Mouse (Mus musculus) adrenal gland, postnatal 14 days (tissue): ENCODE results near the gene Tnik. TPM values are rescaled to one million over a fixed set of nuclear protein-coding genes. Genes with fewer than 3 reads are reported as not detected.

ENCODE experiments used
- DNase-seq: peaks from one replicate; pipeline ENCODE4 v3.0.0; 2021; ENCODE audit warnings: mixed read lengths
- total RNA-seq: library from RNA; stranded (reverse); gene quantifications from 2 replicates; pipeline ENCODE4 v1.2.3, GENCODE M21; 2021

Tnik gene
- total RNA-seq, 1 experiment from 2014 or later: 13.6 TPM

- DNase-seq: no peak
Measured at GRCm38 (mm10) chr3:28402221-28402620, 139.2 kb downstream of the Tnik start.

- DNase-seq: no peak
Measured at GRCm38 (mm10) chr3:28405391-28405790, 142.4 kb downstream of the Tnik start.

- DNase-seq: peak; percentile 60
Measured at GRCm38 (mm10) chr3:28408859-28409459, 145.9 kb downstream of the Tnik start.

- DNase-seq: no peak
Measured at GRCm38 (mm10) chr3:28410269-28410668, 147.3 kb downstream of the Tnik start.

- DNase-seq: no peak
Measured at GRCm38 (mm10) chr3:28415986-28416385, 153.0 kb downstream of the Tnik start.

GRCm38 (mm10) chr3:28417091-28417715 lies 154.2 kb downstream of the Tnik start:
- no peak for DNase-seq

GRCm38 (mm10) chr3:28420194-28420593 lies 157.2 kb downstream of the Tnik start:
- DNase-seq: no peak

GRCm38 (mm10) chr3:28420698-28421097 lies 157.7 kb downstream of the Tnik start:
- DNase-seq: no peak

- no peak for DNase-seq
Measured at GRCm38 (mm10) chr3:28421798-28422197, 158.8 kb downstream of the Tnik start.

GRCm38 (mm10) chr3:28422221-28422620 lies 159.2 kb downstream of the Tnik start:
- no peak for DNase-seq

GRCm38 (mm10) chr3:28425911-28426310 lies 162.9 kb downstream of the Tnik start:
- no peak for DNase-seq

- no peak for DNase-seq
Measured at GRCm38 (mm10) chr3:28431459-28431858, 168.4 kb downstream of the Tnik start.

GRCm38 (mm10) chr3:28432321-28432720 lies 169.3 kb downstream of the Tnik start:
- DNase-seq: no peak

- DNase-seq: no peak
Measured at GRCm38 (mm10) chr3:28435478-28435877, 172.5 kb downstream of the Tnik start.

GRCm38 (mm10) chr3:28437429-28437828 lies 174.4 kb downstream of the Tnik start:
- no peak for DNase-seq

GRCm38 (mm10) chr3:28441545-28441944 lies 178.5 kb downstream of the Tnik start:
- DNase-seq: no peak

GRCm38 (mm10) chr3:28442116-28442515 lies 179.1 kb downstream of the Tnik start:
- DNase-seq: no peak

GRCm38 (mm10) chr3:28447950-28448349 lies 184.9 kb downstream of the Tnik start:
- DNase-seq: no peak

GRCm38 (mm10) chr3:28453458-28453857 lies 190.4 kb downstream of the Tnik start:
- DNase-seq: no peak

GRCm38 (mm10) chr3:28456842-28457241 lies 193.8 kb downstream of the Tnik start:
- no peak for DNase-seq

GRCm38 (mm10) chr3:28457517-28457916 lies 194.5 kb downstream of the Tnik start:
- DNase-seq: no peak

GRCm38 (mm10) chr3:28466688-28467087 lies 203.7 kb downstream of the Tnik start:
- no peak for DNase-seq

- DNase-seq: no peak
Measured at GRCm38 (mm10) chr3:28467148-28467754, 204.2 kb downstream of the Tnik start.

- peak; percentile 14 for DNase-seq
Measured at GRCm38 (mm10) chr3:28467871-28468285, 204.9 kb downstream of the Tnik start.
